Mouse (Mus musculus) small intestine, adult 2 months (tissue): ENCODE data around the gene Dst.
"Not testable (repeated sequence)": the region's sequence is repeated elsewhere in the genome, so short reads cannot be mapped to it uniquely, and the experiment has no call there.

Source experiments
- CTCF ChIP-seq: fragments of 200-500 bp; IDR thresholded peaks from 2 replicates; pipeline ENCODE4 v1.5.1; 2012; ENCODE audit warnings: low read depth, mild to moderate bottlenecking, control low read depth, inconsistent platforms, low read length, moderate library complexity, mixed read lengths; ENCODE audit not compliant: insufficient replicate concordance, insufficient read length; ENCODE audit errors: extremely low read depth
- POLR2A ChIP-seq: fragments of 200-500 bp; IDR thresholded peaks from 2 replicates; pipeline ENCODE4 v1.6.1; 2012; ENCODE audit warnings: low read depth, mild to moderate bottlenecking, control low read depth, inconsistent platforms, low read length, moderate library complexity

GRCm38 (mm10) chr1:34066401-34066800 is 158.4 kb downstream of the Dst start:
- TF ChIP-seq POLR2A, CTCF: not testable (repeated sequence)
